Mouse (Mus musculus) liver, embryonic 13.5 days (tissue): Measurements from ENCODE around the gene Cript. TPM values are rescaled to one million over a fixed set of nuclear protein-coding genes. Genes with fewer than 3 reads are reported as not detected.

ENCODE experiments used
- ATAC-seq: fragments of 200-750 bp; cut with Nextera tagmentation; 2 replicates; pipeline ENCODE4 v1.8.0; 2017; ENCODE audit warnings: low read depth, mild to moderate bottlenecking, moderate number of reproducible peaks, moderate library complexity
- DNase-seq: peaks from one replicate; pipeline ENCODE4 v3.0.0; 2022
- H3K27ac ChIP-seq: fragments of 300-500 bp; sonication (generic); 2 replicates; pipeline ENCODE4 v1.5.1; 2015; ENCODE audit warnings: moderate library complexity, mild to moderate bottlenecking, inconsistent platforms
- H3K27me3 ChIP-seq: fragments of 300-500 bp; sonication (generic); 2 replicates; pipeline ENCODE4 v1.6.1; 2015; ENCODE audit warnings: mild to moderate bottlenecking, inconsistent platforms
- H3K36me3 ChIP-seq: fragments of 300-500 bp; sonication (generic); 2 replicates; pipeline ENCODE4 v1.6.1; 2015; ENCODE audit warnings: mild to moderate bottlenecking, inconsistent platforms
- H3K4me1 ChIP-seq: fragments of 300-500 bp; sonication (generic); replicated peaks from 2 replicates; pipeline ENCODE4 v1.6.1; 2015; ENCODE audit warnings: inconsistent platforms
- H3K4me2 ChIP-seq: fragments of 300-500 bp; sonication (generic); 2 replicates; pipeline ENCODE4 v1.6.1; 2015; ENCODE audit warnings: inconsistent platforms, mild to moderate bottlenecking, moderate library complexity
- H3K4me3 ChIP-seq: fragments of 300-500 bp; sonication (generic); replicated peaks from 2 replicates; pipeline ENCODE4 v1.5.1; 2015; ENCODE audit warnings: mild to moderate bottlenecking, inconsistent platforms
- H3K9ac ChIP-seq: fragments of 300-500 bp; sonication (generic); 2 replicates; pipeline ENCODE4 v1.6.1; 2015; ENCODE audit warnings: mild to moderate bottlenecking, inconsistent platforms
- H3K9me3 ChIP-seq: fragments of 300-500 bp; sonication (generic); replicated peaks from 2 replicates; pipeline ENCODE4 v1.6.1; 2016; ENCODE audit warnings: inconsistent platforms
- WGBS: fragments of 180-500 bp; shearing (Covaris S2); methylation state at CpG from one replicate; pipeline ENCODE4 v1.1.7; 2015; ENCODE audit not compliant: insufficient replicate concordance; 5-methylcytosine and 5-hydroxymethylcytosine counted together
- polyA plus RNA-seq: library from polyadenylated mRNA; unstranded; fragments of >200 nt; fragmentation: Nextera tagmentation; extraction: Ambion mirVana; gene quantifications from 2 replicates; pipeline ENCODE4 v1.2.1, GENCODE M21; 2015

Cript gene
- polyA plus RNA-seq, 1 experiment from 2014 or later = 81.7 TPM

DNA sequence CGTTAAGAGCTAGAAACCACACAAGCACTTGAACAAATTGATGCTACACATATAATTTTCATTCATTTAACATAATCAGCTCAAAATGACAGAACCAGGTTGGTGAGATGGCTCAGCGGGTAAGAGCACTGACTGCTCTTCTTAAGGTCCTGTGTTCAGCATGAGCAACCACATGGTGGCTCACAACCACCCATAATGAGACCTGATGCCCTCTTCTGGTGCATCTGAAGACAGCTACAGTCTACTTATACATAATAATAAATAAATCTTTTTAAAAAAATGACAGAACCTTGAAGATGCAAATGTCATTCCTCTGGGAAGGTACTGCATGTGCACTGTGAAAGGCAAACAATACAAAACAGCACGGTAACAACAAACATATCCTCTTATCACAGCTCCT is 16.4 kb upstream of the Cript start:
- H3K36me3 ChIP-seq = peaks cover 12% of the 10 kb centered on the region
- H3K9ac ChIP-seq = no peak overlapping the region
- H3K27me3 ChIP-seq = no peaks in the 10 kb centered on the region
- no peak overlapping the region for H3K4me3 ChIP-seq
- no peak overlapping the region for H3K27ac ChIP-seq
- no peaks in the 10 kb centered on the region for H3K9me3 ChIP-seq
- DNase-seq = no peak
- no peak for ATAC-seq
- H3K4me2 ChIP-seq = no peak overlapping the region
- 80% methylated on average over 3 of the region's 3 CpGs for whole genome bisulfite sequencing
- no peaks in the 10 kb centered on the region for H3K4me1 ChIP-seq

DNA sequence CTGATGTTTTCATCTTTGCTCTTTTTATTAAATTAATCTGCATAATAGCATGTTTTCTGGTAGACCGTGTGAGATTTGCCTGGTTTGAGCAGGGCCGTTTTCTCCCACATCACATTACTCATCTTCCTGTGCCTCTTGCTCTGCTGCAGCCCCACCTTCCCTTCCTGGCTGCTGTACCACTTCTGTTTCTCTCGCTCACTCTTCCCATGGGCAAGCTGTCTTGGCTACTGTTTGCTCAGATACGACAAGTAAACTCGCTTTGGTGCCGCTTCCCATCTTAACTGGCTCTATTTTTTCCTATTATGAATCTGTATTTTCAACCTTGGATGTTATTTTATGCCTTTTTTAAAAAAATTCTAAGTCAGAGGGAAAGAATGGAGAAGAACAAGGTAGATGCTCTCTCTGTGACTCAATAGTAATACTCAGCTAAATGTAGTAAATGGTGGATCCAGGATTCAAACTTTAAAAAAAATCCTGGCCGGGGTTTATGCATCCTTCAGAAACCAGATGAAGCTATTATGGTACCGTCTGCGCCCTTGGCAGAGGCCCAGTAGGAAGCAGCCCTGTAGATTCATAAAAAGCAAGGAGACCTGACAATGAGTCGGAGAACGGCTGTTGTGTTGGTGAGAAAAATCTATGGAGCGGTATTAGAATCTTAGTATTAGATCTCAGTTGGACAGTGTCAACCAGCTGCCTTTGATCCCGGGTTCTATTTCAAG is 13.9 kb upstream of the Cript start:
- DNase-seq (no peak), ATAC-seq (no peak)
- WGBS = 76% methylated on average over 13 of the region's 13 CpGs

DNA sequence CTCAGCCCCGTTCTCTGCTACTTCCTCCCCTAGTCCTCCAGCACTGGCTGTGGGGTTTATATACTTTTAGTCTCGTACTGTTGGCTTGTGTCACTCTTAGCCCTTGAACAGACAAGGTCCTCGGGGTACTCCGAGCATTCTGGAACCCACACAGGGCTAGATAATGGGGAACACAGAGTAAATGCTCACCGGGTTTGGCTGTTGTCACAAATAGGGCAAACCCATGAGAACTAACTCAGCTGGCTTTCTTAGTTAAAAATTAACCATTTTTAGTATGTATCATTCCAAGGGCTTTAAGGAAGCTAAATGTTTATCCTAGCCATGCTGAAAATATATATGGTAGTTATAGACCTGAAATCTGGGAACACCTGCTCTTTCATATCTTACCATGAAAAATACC is 5.7 kb upstream of the Cript start:
- no peak overlapping the region for H3K4me3 ChIP-seq
- no peaks in the 10 kb centered on the region for H3K9me3 ChIP-seq

More for the DNA sequence above, 13.9 kb upstream of the Cript start:
- H3K36me3 ChIP-seq = peaks cover 12% of the 10 kb centered on the region
- H3K9ac ChIP-seq = no peak overlapping the region
- no peak overlapping the region for H3K4me2 ChIP-seq
- no peaks in the 10 kb centered on the region for H3K9me3 ChIP-seq
- H3K4me1 ChIP-seq = no peaks in the 10 kb centered on the region
- no peak overlapping the region for H3K4me3 ChIP-seq
- no peaks in the 10 kb centered on the region for H3K27me3 ChIP-seq
- no peak overlapping the region for H3K27ac ChIP-seq

GRCm38 (mm10) chr17:87024491-87025242 is 683 bp upstream of the Cript start:
- Histone ChIP-seq H3K9ac (peak overlapping the region; percentile 84), H3K36me3 (peaks cover 15% of the 10 kb centered on the region), H3K4me3 (peak overlapping the region; percentile 92), H3K4me1 (peaks cover 26% of the 10 kb centered on the region), H3K4me2 (peak overlapping the region; percentile 97), H3K27me3 (no peaks in the 10 kb centered on the region), H3K27ac (no peak overlapping the region), H3K9me3 (no peaks in the 10 kb centered on the region)
- WGBS = under 1% methylated on average over 55 of the region's 55 CpGs
- DNase-seq (no peak), ATAC-seq (peak; percentile 67)

More for the DNA sequence above, 5.7 kb upstream of the Cript start:
- Histone ChIP-seq H3K9ac (no peak overlapping the region), H3K27ac (no peak overlapping the region), H3K36me3 (peaks cover 9% of the 10 kb centered on the region; the same call in 1 of the 2 replicates), H3K4me1 (peaks cover 14% of the 10 kb centered on the region), H3K4me2 (no peak overlapping the region), H3K27me3 (no peaks in the 10 kb centered on the region)
- DNase-seq = no peak
- ATAC-seq = no peak
- WGBS = 73% methylated on average over 5 of the region's 5 CpGs

- Histone ChIP-seq H3K4me3 (no peak overlapping the region), H3K4me1 (no peaks in the 10 kb centered on the region), H3K27ac (no peak overlapping the region), H3K4me2 (no peak overlapping the region), H3K9ac (no peak overlapping the region), H3K9me3 (no peaks in the 10 kb centered on the region), H3K27me3 (no peaks in the 10 kb centered on the region), H3K36me3 (peaks cover 26% of the 10 kb centered on the region)
- 44% methylated on average over 10 of the region's 10 CpGs for WGBS
- DNase-seq (no peak), ATAC-seq (no peak)
These were observed 11.1 kb downstream of the Cript start for GRCm38 (mm10) chr17:87036141-87037073.

GRCm38 (mm10) chr17:87038496-87038895 is 13.1 kb downstream of the Cript start:
- Histone ChIP-seq H3K4me2 (no peak overlapping the region), H3K27me3 (no peaks in the 10 kb centered on the region; the same call in 1 of the 2 replicates), H3K9ac (no peak overlapping the region), H3K36me3 (peaks cover 15% of the 10 kb centered on the region), H3K9me3 (no peaks in the 10 kb centered on the region), H3K27ac (no peak overlapping the region), H3K4me1 (no peaks in the 10 kb centered on the region), H3K4me3 (no peak overlapping the region)
- DNase-seq (no peak), ATAC-seq (no peak)
- WGBS = 69% methylated on average over 5 of the region's 5 CpGs

GRCm38 (mm10) chr17:87041739-87042138 is 16.4 kb downstream of the Cript start:
- no peaks in the 10 kb centered on the region for H3K9me3 ChIP-seq
- DNase-seq = no peak
- H3K4me3 ChIP-seq = no peak overlapping the region

GRCm38 (mm10) chr17:87044364-87044763 is 19.0 kb downstream of the Cript start:
- ATAC-seq = 0 out of 2 replicates have a peak, but pooled peaks have one; percentile 45
- Histone ChIP-seq H3K4me3 (no peak overlapping the region), H3K27me3 (no peaks in the 10 kb centered on the region; the same call in 1 of the 2 replicates), H3K4me2 (no peak overlapping the region), H3K9me3 (no peaks in the 10 kb centered on the region), H3K9ac (no peak overlapping the region), H3K27ac (no peak overlapping the region), H3K36me3 (no peaks in the 10 kb centered on the region), H3K4me1 (no peaks in the 10 kb centered on the region)
- 3% methylated on average over 15 of the region's 15 CpGs for WGBS
- peak; percentile 67 for DNase-seq

More at GRCm38 (mm10) chr17:87041739-87042138, 16.4 kb downstream of the Cript start:
- Histone ChIP-seq H3K4me2 (no peak overlapping the region), H3K4me1 (no peaks in the 10 kb centered on the region), H3K36me3 (no peaks in the 10 kb centered on the region), H3K27me3 (no peaks in the 10 kb centered on the region; the same call in 1 of the 2 replicates), H3K9ac (no peak overlapping the region), H3K27ac (no peak overlapping the region)
- 75% methylated on average over 19 of the region's 19 CpGs for WGBS
- ATAC-seq = no peak

- Histone ChIP-seq H3K36me3 (no peaks in the 10 kb centered on the region), H3K4me2 (no peak overlapping the region), H3K27ac (no peak overlapping the region), H3K4me1 (no peaks in the 10 kb centered on the region), H3K9me3 (no peaks in the 10 kb centered on the region), H3K4me3 (no peak overlapping the region), H3K27me3 (no peaks in the 10 kb centered on the region; the same call in 1 of the 2 replicates), H3K9ac (no peak overlapping the region)
- WGBS = 68% methylated on average over 8 of the region's 8 CpGs
- ATAC-seq = no peak
- no peak for DNase-seq
These were observed 19.4 kb downstream of the Cript start for GRCm38 (mm10) chr17:87044796-87045195.

DNA sequence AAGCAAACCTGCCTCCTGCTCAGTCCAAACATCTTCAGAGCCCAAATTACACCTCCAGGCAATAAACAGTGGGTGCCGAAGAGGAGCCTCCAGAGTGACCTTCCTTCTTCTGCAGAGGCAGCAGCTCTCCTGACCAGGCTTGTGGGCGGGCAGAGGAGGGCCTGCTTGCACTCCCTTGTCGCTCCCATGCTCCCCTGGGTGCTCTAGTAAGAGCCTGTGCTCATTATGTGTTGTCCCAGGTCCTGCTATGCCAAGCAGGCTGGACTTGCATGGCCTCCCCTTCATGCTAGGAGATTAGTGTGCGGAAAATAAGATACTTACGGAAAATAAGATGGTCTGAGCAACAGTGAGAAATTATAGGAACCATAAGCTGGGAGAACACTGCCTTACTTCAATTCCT is 24.3 kb downstream of the Cript start:
- H3K4me1 ChIP-seq = no peaks in the 10 kb centered on the region
- H3K9ac ChIP-seq = no peak overlapping the region
- H3K4me3 ChIP-seq = no peak overlapping the region
- no peaks in the 10 kb centered on the region for H3K9me3 ChIP-seq
- H3K27ac ChIP-seq = no peak overlapping the region
- H3K27me3 ChIP-seq = no peaks in the 10 kb centered on the region
- ATAC-seq (no peak), DNase-seq (no peak)
- no peaks in the 10 kb centered on the region for H3K36me3 ChIP-seq
- 53% methylated on average over 5 of the region's 5 CpGs for WGBS
- no peak overlapping the region for H3K4me2 ChIP-seq
